Mouse (Mus musculus) embryonic fibroblast, embryonic 13.5 days (primary cell): ENCODE measurements around the gene Mrgpre. TPM values are rescaled to one million over a fixed set of nuclear protein-coding genes. Genes with fewer than 3 reads are reported as not detected.

Experiments
- H3K27ac ChIP-seq: 2 replicates; pipeline ENCODE4 v1.5.1; 2012; ENCODE audit warnings: low read length, control low read depth, inconsistent platforms; ENCODE audit not compliant: insufficient read depth
- H3K4me1 ChIP-seq: 2 replicates; pipeline ENCODE4 v1.6.1; 2011; ENCODE audit warnings: low read length; ENCODE audit not compliant: control insufficient read depth, insufficient read depth
- H3K4me3 ChIP-seq: 2 replicates; pipeline ENCODE4 v1.5.1; 2011; ENCODE audit warnings: mild to moderate bottlenecking, control low read depth, low read length; ENCODE audit not compliant: insufficient read depth
- CTCF ChIP-seq: IDR thresholded peaks from 2 replicates; pipeline ENCODE4 v1.5.1; 2011; ENCODE audit warnings: mild to moderate bottlenecking, control low read depth, low read length, moderate library complexity, borderline replicate concordance; ENCODE audit not compliant: insufficient read depth
- POLR2A ChIP-seq: IDR thresholded peaks from 2 replicates; pipeline ENCODE4 v1.6.1; 2011; ENCODE audit warnings: low read depth, mild to moderate bottlenecking, control low read depth, low read length, moderate library complexity
- polyA plus RNA-seq: library from polyadenylated mRNA; stranded (reverse); fragments of >200 nt; gene quantifications from 2 replicates; pipeline ENCODE4 v1.2.4, GENCODE M21; 2011; ENCODE audit warnings: low read depth; ENCODE audit not compliant: missing spikeins, insufficient read length

Mrgpre gene
- polyA plus RNA-seq, 1 experiment: 2.5 TPM

GRCm38 (mm10) chr7:143821241-143821640, 36.9 kb upstream of the Mrgpre start:
- no peaks in the 10 kb centered on the region for H3K4me1 ChIP-seq
- no peak overlapping the region for H3K4me3 ChIP-seq
- TF ChIP-seq CTCF (no peak), POLR2A (no peak)
- H3K27ac ChIP-seq: no peak overlapping the region

GRCm38 (mm10) chr7:143819201-143819600, 34.9 kb upstream of the Mrgpre start:
- TF ChIP-seq POLR2A (no peak), CTCF (no peak)
- Histone ChIP-seq H3K4me1 (no peaks in the 10 kb centered on the region), H3K27ac (no peak overlapping the region), H3K4me3 (no peak overlapping the region)

- TF ChIP-seq POLR2A (no peak), CTCF (peak; percentile 34; the same call in 1 of the 2 replicates)
- Histone ChIP-seq H3K4me3 (no peak overlapping the region), H3K4me1 (no peaks in the 10 kb centered on the region), H3K27ac (no peak overlapping the region)
Observed at GRCm38 (mm10) chr7:143808909-143809308, 24.6 kb upstream of the Mrgpre start.

- Histone ChIP-seq H3K4me1 (no peaks in the 10 kb centered on the region), H3K4me3 (no peak overlapping the region), H3K27ac (no peak overlapping the region)
- no peak for TF ChIP-seq POLR2A
- TF ChIP-seq CTCF: no peak
Observed at GRCm38 (mm10) chr7:143805199-143805624, 20.9 kb upstream of the Mrgpre start.

GRCm38 (mm10) chr7:143801195-143802065, 17.1 kb upstream of the Mrgpre start:
- Histone ChIP-seq H3K4me1 (no peaks in the 10 kb centered on the region), H3K4me3 (no peak overlapping the region), H3K27ac (no peak overlapping the region)
- TF ChIP-seq POLR2A: no peak
- TF ChIP-seq CTCF: no peak

GRCm38 (mm10) chr7:143800770-143801169, 16.5 kb upstream of the Mrgpre start:
- TF ChIP-seq POLR2A (no peak), CTCF (no peak)
- H3K4me3 ChIP-seq: no peak overlapping the region
- no peak overlapping the region for H3K27ac ChIP-seq
- no peaks in the 10 kb centered on the region for H3K4me1 ChIP-seq

GRCm38 (mm10) chr7:143798783-143799182, 14.5 kb upstream of the Mrgpre start:
- TF ChIP-seq POLR2A (no peak), CTCF (no peak)
- Histone ChIP-seq H3K4me1 (no peaks in the 10 kb centered on the region), H3K4me3 (no peak overlapping the region), H3K27ac (no peak overlapping the region)

- H3K27ac ChIP-seq: no peak overlapping the region
- TF ChIP-seq CTCF: peak; percentile 45; the same call in 1 of the 2 replicates
- TF ChIP-seq POLR2A: no peak
- H3K4me1 ChIP-seq: no peaks in the 10 kb centered on the region
- no peak overlapping the region for H3K4me3 ChIP-seq
Observed at GRCm38 (mm10) chr7:143793121-143793520, 8.8 kb upstream of the Mrgpre start.

- H3K27ac ChIP-seq: no peak overlapping the region
- H3K4me3 ChIP-seq: no peak overlapping the region
- TF ChIP-seq POLR2A (no peak), CTCF (no peak)
- H3K4me1 ChIP-seq: no peaks in the 10 kb centered on the region
Observed at GRCm38 (mm10) chr7:143792336-143792985, 8.2 kb upstream of the Mrgpre start.
